ENCODE assay signal across 9 mouse cellular contexts in genomic region chr7:24955226-24955625, GRCm38 (mm10). TPM values are rescaled to one million over a fixed set of nuclear protein-coding genes. Genes with fewer than 3 reads are reported as not detected.
DNase-seq lines count a peak whose midpoint lies in the region; ATAC-seq and TF ChIP-seq lines count a peak whose summit lies in the region.
"Had no signal": no experiment of that assay in that cellular context is flagged by ENCODE, and none has a peak within 500 bp of the region (broad histone marks: within the 10 kb centered on the region; RNA-seq: fewer than 3 reads in every experiment).

No protein-coding gene starts in this region.

- H3K4me2 ChIP-seq in kidney, postnatal 0 days (ENCODE audit: low read length), result peak overlapping the region; percentile 75
- H3K4me2 ChIP-seq in embryonic facial prominence, embryonic 15.5 days (replicated peaks), result peak overlapping the region; percentile 63
- H3K4me2 ChIP-seq in intestine, embryonic 16.5 days (ENCODE audit: low read depth, low read length), result peak overlapping the region; percentile 84
- peak overlapping the region; percentile 59 for H3K4me2 ChIP-seq in neural tube, embryonic 12.5 days (replicated peaks)

- no peaks in the 10 kb centered on the region for H3K9me3 ChIP-seq in kidney, postnatal 0 days (replicated peaks; ENCODE audit: low read length)
- no peaks in the 10 kb centered on the region for H3K9me3 ChIP-seq in embryonic facial prominence, embryonic 15.5 days (replicated peaks)
- no peaks in the 10 kb centered on the region for H3K9me3 ChIP-seq in intestine, embryonic 16.5 days (ENCODE audit: control insufficient read depth, low read length)
- no peaks in the 10 kb centered on the region for H3K9me3 ChIP-seq in neural tube, embryonic 12.5 days

- H3K4me1 ChIP-seq in kidney, postnatal 0 days (replicated peaks; ENCODE audit: insufficient read depth, low read length), result peaks cover 11% of the 10 kb centered on the region; the same call in 1 of the 2 replicates
- no peaks in the 10 kb centered on the region for H3K4me1 ChIP-seq in kidney, adult 2 months (ENCODE audit: control insufficient read depth, insufficient read depth, low read length)
- H3K4me1 ChIP-seq in embryonic facial prominence, embryonic 15.5 days, result peaks cover 11% of the 10 kb centered on the region; the same call in 1 of the 2 replicates
- H3K4me1 ChIP-seq in intestine, embryonic 16.5 days (ENCODE audit: control insufficient read depth, insufficient read depth, low read length), result peaks cover 9% of the 10 kb centered on the region
- H3K4me1 ChIP-seq in neural tube, embryonic 12.5 days, result peaks cover 44% of the 10 kb centered on the region

- no peak for ATAC-seq in kidney, postnatal 0 days (replicated peaks; ENCODE audit: low FRiP score, low read depth)
- ATAC-seq in embryonic facial prominence, embryonic 15.5 days (ENCODE audit: insufficient number of reproducible peaks, low FRiP score, low TSS enrichment, low read depth), result no peak
- ATAC-seq in intestine, embryonic 16.5 days, result no peak
- no peak for ATAC-seq in neural tube, embryonic 12.5 days (ENCODE audit: low FRiP score, low read depth)

- no peak for DNase-seq in kidney, postnatal 0 days (ENCODE audit: low spot score)
- DNase-seq in kidney, adult 2 months, result no peak
- DNase-seq in right cerebral cortex, adult 18-20 months, result no peak
- DNase-seq in embryo, embryonic 9.5 days (ENCODE audit: extremely low spot score), result no peak
- DNase-seq in right cerebral cortex, adult 2 months (ENCODE audit: low spot score in 2 of 2), result no peak

- peak overlapping the region; percentile 37 for H3K4me3 ChIP-seq in kidney, postnatal 0 days (replicated peaks; ENCODE audit: low read depth, low read length)
- H3K4me3 ChIP-seq in kidney, adult 2 months (ENCODE audit: insufficient read depth, low read depth, low read length), result no peak overlapping the region
- peak overlapping the region; percentile 44 for H3K4me3 ChIP-seq in embryonic facial prominence, embryonic 15.5 days (replicated peaks)
- H3K4me3 ChIP-seq in intestine, embryonic 16.5 days (ENCODE audit: low read length), result peak overlapping the region; percentile 50
- H3K4me3 ChIP-seq in neural tube, embryonic 12.5 days, result peak overlapping the region; percentile 36

- no peak for TF ChIP-seq CTCF in kidney, postnatal 0 days (IDR thresholded peaks at IDR 0.05; ENCODE audit: low read depth)
- no peak for TF ChIP-seq CTCF in kidney, adult 2 months (conservative IDR thresholded peaks at IDR 0.05; ENCODE audit: insufficient read depth, insufficient read length, low read depth, low read length)

- no peaks in the 10 kb centered on the region for H3K36me3 ChIP-seq in kidney, postnatal 0 days (ENCODE audit: insufficient read depth, low read length)
- H3K36me3 ChIP-seq in kidney, adult 2 months (ENCODE audit: control insufficient read depth, insufficient read depth, low read length), result no peaks in the 10 kb centered on the region
- no peaks in the 10 kb centered on the region for H3K36me3 ChIP-seq in embryonic facial prominence, embryonic 15.5 days
- H3K36me3 ChIP-seq in intestine, embryonic 16.5 days (ENCODE audit: control insufficient read depth, insufficient read depth, low read length), result no peaks in the 10 kb centered on the region
- no peaks in the 10 kb centered on the region for H3K36me3 ChIP-seq in neural tube, embryonic 12.5 days

- TF ChIP-seq POLR2A in kidney, adult 2 months (IDR thresholded peaks at IDR 0.05; ENCODE audit: low read depth, low read length), result no peak

- H3K27ac ChIP-seq in kidney, postnatal 0 days, result no peak overlapping the region
- no peak overlapping the region for H3K27ac ChIP-seq in kidney, adult 2 months (ENCODE audit: insufficient read depth, low read depth, low read length)
- no peak overlapping the region for H3K27ac ChIP-seq in embryonic facial prominence, embryonic 15.5 days (replicated peaks)
- H3K27ac ChIP-seq in intestine, embryonic 16.5 days (ENCODE audit: low read length), result no peak overlapping the region
- no peak overlapping the region for H3K27ac ChIP-seq in neural tube, embryonic 12.5 days
- H3K27ac ChIP-seq: liver, embryonic 14.5 days had no signal

- WGBS in kidney, postnatal 0 days, result 5% methylated on average over 27 of the region's 33 CpGs
- WGBS in kidney, adult 2 months, result 8% methylated on average over 32 of the region's 33 CpGs
- 4% methylated on average over 29 of the region's 33 CpGs for WGBS in embryonic facial prominence, embryonic 15.5 days
- WGBS in intestine, embryonic 16.5 days, result 4% methylated on average over 33 of the region's 33 CpGs
- WGBS in neural tube, embryonic 12.5 days, result under 1% methylated on average over 31 of the region's 33 CpGs

- H3K27me3 ChIP-seq in kidney, postnatal 0 days (ENCODE audit: insufficient read depth, low read length), result peaks cover 61% of the 10 kb centered on the region
- H3K27me3 ChIP-seq in kidney, adult 2 months (replicated peaks; ENCODE audit: control insufficient read depth, insufficient read depth, low read length), result no peaks in the 10 kb centered on the region; the same call in 1 of the 2 replicates
- H3K27me3 ChIP-seq in embryonic facial prominence, embryonic 15.5 days, result peaks cover 73% of the 10 kb centered on the region
- peaks cover 60% of the 10 kb centered on the region for H3K27me3 ChIP-seq in intestine, embryonic 16.5 days (replicated peaks; ENCODE audit: control insufficient read depth, insufficient read depth, low read length)
- H3K27me3 ChIP-seq in neural tube, embryonic 12.5 days (replicated peaks), result peaks cover 67% of the 10 kb centered on the region

- H3K9ac ChIP-seq in kidney, postnatal 0 days (ENCODE audit: low read depth, low read length), result no peak overlapping the region
- H3K9ac ChIP-seq in embryonic facial prominence, embryonic 15.5 days, result 0 out of 2 replicates have a peak overlapping the region, but pooled peaks have one; percentile 31
- 0 out of 2 replicates have a peak overlapping the region, but pooled peaks have one; percentile 58 for H3K9ac ChIP-seq in intestine, embryonic 16.5 days (ENCODE audit: low read depth, low read length)
- peak overlapping the region; percentile 54 for H3K9ac ChIP-seq in neural tube, embryonic 12.5 days
- H3K9ac ChIP-seq: liver, embryonic 14.5 days had no signal

RNA-seq across cellular contexts. Expression of gene Gm4881, which starts 10.9 kb away (rescaled TPM):
- not detected in 2 replicates for polyA plus RNA-seq in kidney, postnatal 0 days (2015; fragmentation: Nextera tagmentation; extraction: Ambion mirVana)
- not detected in 2 replicates for polyA plus RNA-seq in kidney, adult 2 months (2012; rRNA removed)
- not detected in 2 replicates for polyA plus RNA-seq in embryonic facial prominence, embryonic 15.5 days (2015; fragmentation: Nextera tagmentation; extraction: Ambion mirVana)
- polyA plus RNA-seq in intestine, embryonic 16.5 days (2015; fragmentation: Nextera tagmentation; extraction: Ambion mirVana), result not detected in 2 replicates
- polyA plus RNA-seq in neural tube, embryonic 12.5 days (2016; fragmentation: Nextera tagmentation; extraction: Ambion mirVana), result 0.75 and 0.84 TPM in 2 replicates
- polyA plus RNA-seq: liver, embryonic 14.5 days had no signal

RNA-seq across cellular contexts. Expression of gene Rabac1, which starts 17.3 kb away (rescaled TPM):
- polyA plus RNA-seq in kidney, postnatal 0 days (2015; fragmentation: Nextera tagmentation; extraction: Ambion mirVana), result 292 and 315 TPM in 2 replicates
- 549 and 618 TPM in 2 replicates for polyA plus RNA-seq in kidney, adult 2 months (2012; rRNA removed)
- polyA plus RNA-seq in embryonic facial prominence, embryonic 15.5 days (2015; fragmentation: Nextera tagmentation; extraction: Ambion mirVana), result 211 and 215 TPM in 2 replicates
- 151 and 153 TPM in 2 replicates for polyA plus RNA-seq in intestine, embryonic 16.5 days (2015; fragmentation: Nextera tagmentation; extraction: Ambion mirVana)
- polyA plus RNA-seq in neural tube, embryonic 12.5 days (2016; fragmentation: Nextera tagmentation; extraction: Ambion mirVana), result 151 and 154 TPM in 2 replicates

RNA-seq across cellular contexts. Expression of gene Atp1a3, which starts 50.5 kb away (rescaled TPM):
- 0.32 and 0.36 TPM in 2 replicates for polyA plus RNA-seq in kidney, postnatal 0 days (2015; fragmentation: Nextera tagmentation; extraction: Ambion mirVana)
- 1.4 and 1.8 TPM in 2 replicates for polyA plus RNA-seq in kidney, adult 2 months (2012; rRNA removed)
- 1.5 and 2.0 TPM in 2 replicates for polyA plus RNA-seq in embryonic facial prominence, embryonic 15.5 days (2015; fragmentation: Nextera tagmentation; extraction: Ambion mirVana)
- 3.5 and 3.9 TPM in 2 replicates for polyA plus RNA-seq in intestine, embryonic 16.5 days (2015; fragmentation: Nextera tagmentation; extraction: Ambion mirVana)
- polyA plus RNA-seq in neural tube, embryonic 12.5 days (2016; fragmentation: Nextera tagmentation; extraction: Ambion mirVana), result 110 and 118 TPM in 2 replicates

RNA-seq across cellular contexts. Expression of gene Arhgef1, which starts 52.5 kb away (rescaled TPM):
- polyA plus RNA-seq in kidney, postnatal 0 days (2015; fragmentation: Nextera tagmentation; extraction: Ambion mirVana), result 63.6 and 66.1 TPM in 2 replicates
- 92.6 and 111 TPM in 2 replicates for polyA plus RNA-seq in kidney, adult 2 months (2012; rRNA removed)
- polyA plus RNA-seq in embryonic facial prominence, embryonic 15.5 days (2015; fragmentation: Nextera tagmentation; extraction: Ambion mirVana), result 121 and 126 TPM in 2 replicates
- 69.1 and 71.3 TPM in 2 replicates for polyA plus RNA-seq in intestine, embryonic 16.5 days (2015; fragmentation: Nextera tagmentation; extraction: Ambion mirVana)
- polyA plus RNA-seq in neural tube, embryonic 12.5 days (2016; fragmentation: Nextera tagmentation; extraction: Ambion mirVana), result 84.4 and 89.5 TPM in 2 replicates

RNA-seq across cellular contexts. Expression of gene Cd79a, which starts 58.0 kb away (rescaled TPM):
- 1.7 and 2.7 TPM in 2 replicates for polyA plus RNA-seq in kidney, postnatal 0 days (2015; fragmentation: Nextera tagmentation; extraction: Ambion mirVana)
- 2.0 and 27.1 TPM in 2 replicates for polyA plus RNA-seq in kidney, adult 2 months (2012; rRNA removed)
- polyA plus RNA-seq in embryonic facial prominence, embryonic 15.5 days (2015; fragmentation: Nextera tagmentation; extraction: Ambion mirVana), result 0.59 and 0.69 TPM in 2 replicates
- 0.39 and 0.46 TPM in 2 replicates for polyA plus RNA-seq in intestine, embryonic 16.5 days (2015; fragmentation: Nextera tagmentation; extraction: Ambion mirVana)
- 0.13 and 0.32 TPM in 2 replicates for polyA plus RNA-seq in neural tube, embryonic 12.5 days (2016; fragmentation: Nextera tagmentation; extraction: Ambion mirVana)

Comparison
In these comparisons a context has a peak if more than half of its experiments do, and no peak if none do; other contexts are left out.
1. RNA of gene Atp1a3, which starts 50.5 kb away (polyA plus RNA-seq): 110 to 118 TPM in neural tube, embryonic 12.5 days; 3.5 to 3.9 TPM in intestine, embryonic 16.5 days, 1.5 to 2.0 TPM in embryonic facial prominence, embryonic 15.5 days, 1.4 to 1.8 TPM in kidney, adult 2 months and 0.32 to 0.36 TPM in kidney, postnatal 0 days; every median in the first group is over 10 times any median in the second.
2. Peak in every context shown above with its lines, with median percentiles within 50 percentile points of each other: H3K4me2 ChIP-seq.